Mouse (Mus musculus) splenic B cell, adult 2 months (primary cell): ENCODE data around the gene Myom1.

Experiments used
- DNase-seq: peaks from one replicate; pipeline ENCODE4 v3.0.0-alpha.2; 2011; ENCODE audit warnings: low read depth, low spot score
- H3K27me3 ChIP-seq: 2 replicates; pipeline ENCODE4 v1.6.1; 2012; ENCODE audit warnings: mild to moderate bottlenecking, low read length, moderate library complexity, mixed read lengths; ENCODE audit not compliant: control insufficient read depth, poor library complexity, insufficient read depth, severe bottlenecking
- H3K36me3 ChIP-seq: 2 replicates; pipeline ENCODE4 v1.6.1; 2012; ENCODE audit warnings: mild to moderate bottlenecking, low read length, moderate library complexity, mixed read lengths; ENCODE audit not compliant: control insufficient read depth, poor library complexity, insufficient read depth, severe bottlenecking

Myom1 gene

DNA sequence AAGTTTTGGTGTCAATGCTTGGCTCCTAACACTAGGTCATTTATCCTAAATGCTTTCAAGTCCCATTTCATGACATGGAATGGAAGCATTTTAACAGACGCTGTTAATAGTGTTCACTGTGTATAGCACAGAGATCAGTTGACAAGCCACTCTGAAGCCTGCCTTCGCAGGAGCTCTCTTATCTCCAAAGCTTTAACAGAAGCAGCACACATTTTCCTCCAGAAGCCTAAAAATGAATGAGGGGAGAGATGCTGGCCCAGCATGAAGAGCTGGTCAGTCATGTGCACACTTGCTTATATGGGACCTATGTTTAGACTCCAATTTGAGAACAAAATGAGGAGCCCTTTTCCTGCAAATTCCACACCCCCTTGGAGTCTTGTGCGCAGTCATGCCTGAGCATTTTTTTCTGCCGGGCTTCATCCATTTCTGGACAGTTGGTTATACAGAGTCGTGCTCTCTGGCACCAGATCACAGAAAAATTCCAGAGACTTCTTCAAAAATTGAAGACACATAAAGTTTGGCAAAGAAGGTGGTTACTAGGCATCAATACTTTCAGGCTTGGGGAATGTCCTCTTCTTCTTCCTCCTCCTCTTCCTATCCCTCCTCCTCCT is 165.9 kb downstream of the Myom1 start:
- H3K27me3 ChIP-seq: no peaks in the 10 kb centered on the region
- no peak for DNase-seq
- no peaks in the 10 kb centered on the region for H3K36me3 ChIP-seq

DNA sequence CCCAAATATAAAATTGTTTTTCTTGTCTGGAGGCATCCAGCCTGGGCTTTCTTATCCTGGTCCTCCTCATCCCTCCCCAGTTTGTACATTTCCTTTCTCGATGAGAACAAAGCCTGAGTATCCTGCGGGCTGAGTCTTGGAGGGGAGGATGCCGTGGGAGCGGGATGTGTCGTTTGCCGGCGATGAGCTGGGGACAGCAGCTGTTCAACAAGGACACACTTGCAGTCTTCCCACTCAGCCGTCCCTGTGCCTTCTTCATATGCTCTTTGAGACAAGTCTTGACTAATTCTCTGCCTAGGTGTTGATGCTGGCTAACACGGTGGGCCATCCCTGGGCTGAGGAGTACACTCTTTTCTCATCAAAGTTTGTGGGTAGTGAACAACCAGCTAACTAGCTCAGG is 166.4 kb downstream of the Myom1 start:
- H3K36me3 ChIP-seq: no peaks in the 10 kb centered on the region
- no peak for DNase-seq
- no peaks in the 10 kb centered on the region for H3K27me3 ChIP-seq

DNA sequence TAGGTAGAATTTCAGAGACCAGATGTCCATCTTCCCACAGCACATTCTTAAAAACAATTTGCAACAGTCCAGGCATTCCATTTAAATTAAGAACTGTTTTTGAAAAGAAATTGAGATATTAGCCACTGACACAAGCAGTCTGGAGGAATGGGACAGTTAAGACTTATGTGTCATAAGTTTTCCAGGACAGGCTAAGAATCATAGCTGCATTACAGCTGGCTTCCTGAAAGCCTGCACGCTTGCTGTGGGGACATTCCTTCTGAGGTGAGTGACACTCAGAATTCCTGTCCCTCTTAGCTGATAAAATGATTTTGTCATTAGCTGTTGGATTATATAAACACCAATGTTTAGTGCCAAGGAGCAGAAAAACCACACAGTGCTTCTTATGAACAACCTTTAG is 167.2 kb downstream of the Myom1 start:
- Histone ChIP-seq H3K36me3 (no peaks in the 10 kb centered on the region), H3K27me3 (no peaks in the 10 kb centered on the region)
- DNase-seq: no peak

DNA sequence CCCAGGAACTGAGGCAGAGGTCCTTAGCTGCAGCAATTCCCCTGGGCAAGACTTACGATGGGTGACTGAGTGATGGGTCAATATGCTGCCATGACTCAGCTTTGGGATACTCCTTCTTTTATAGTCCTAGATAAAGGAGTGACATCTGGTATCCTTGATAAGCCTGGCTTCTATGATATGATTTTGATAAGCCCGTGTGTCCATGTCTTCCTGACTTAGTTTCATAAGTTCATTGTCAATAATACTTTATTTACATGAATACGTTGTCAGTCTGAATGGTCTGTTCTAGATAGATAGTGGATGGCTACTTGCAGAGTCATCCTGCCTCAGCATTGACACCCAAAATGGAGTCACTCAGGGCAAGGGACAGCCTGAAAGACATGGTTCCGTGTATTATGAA is 168.7 kb downstream of the Myom1 start:
- no peaks in the 10 kb centered on the region for H3K36me3 ChIP-seq
- DNase-seq: no peak

More for the DNA sequence above, 168.7 kb downstream of the Myom1 start:
- H3K27me3 ChIP-seq: no peaks in the 10 kb centered on the region
